Mouse (Mus musculus) heart, postnatal 0 days (tissue): ENCODE data around the gene Ccdc121.

Experiments used
- CTCF ChIP-seq: IDR thresholded peaks from 2 replicates; pipeline ENCODE4 v1.5.1; 2016; ENCODE audit warnings: antibody characterized with exemption, control low read depth, low read depth
- EP300 ChIP-seq: IDR thresholded peaks from 2 replicates; pipeline ENCODE4 v1.6.1; 2016; ENCODE audit warnings: antibody characterized with exemption, low read depth

- TF ChIP-seq CTCF (no peak), EP300 (no peak)
Measured at GRCm38 (mm10) chr1:181518046-181518445, 6.8 kb upstream of the Ccdc121 start.
